Mouse (Mus musculus) kidney, postnatal 25 days (tissue): ENCODE results near the gene Cldn34a.
"Not testable (repeated sequence)": the region's sequence is repeated elsewhere in the genome, so short reads cannot be mapped to it uniquely, and the experiment has no call there.

ENCODE experiments used
- DNase-seq, 2 experiments: peaks; one replicate each; pipeline ENCODE4 v3.0.0; 2021; ENCODE audit warnings: mixed read lengths in 2 of 2

Cldn34a gene

GRCm38 (mm10) chrX:152563034-152563433 lies at the start of gene Cldn34a:
TSS of gene Cldn34a (plus strand) at chrX:152563334.
- DNase-seq, result no peak

- DNase-seq, result not testable (repeated sequence)
These were observed 44.5 kb upstream of the Cldn34a start for GRCm38 (mm10) chrX:152518611-152519010.

GRCm38 (mm10) chrX:152545736-152546135 lies 17.4 kb upstream of the Cldn34a start:
- no peak for DNase-seq

- no peak for DNase-seq
These were observed 15.0 kb upstream of the Cldn34a start for GRCm38 (mm10) chrX:152548180-152548579.

- no peak for DNase-seq
These were observed 5.7 kb upstream of the Cldn34a start for GRCm38 (mm10) chrX:152557446-152557845.
